Mouse (Mus musculus) heart, postnatal 0 days (tissue): ENCODE data around the gene Aco2.

Source experiments
- CTCF ChIP-seq: IDR thresholded peaks from 2 replicates; pipeline ENCODE4 v1.5.1; 2016; ENCODE audit warnings: antibody characterized with exemption, control low read depth, low read depth
- EP300 ChIP-seq: IDR thresholded peaks from 2 replicates; pipeline ENCODE4 v1.6.1; 2016; ENCODE audit warnings: antibody characterized with exemption, low read depth

DNA sequence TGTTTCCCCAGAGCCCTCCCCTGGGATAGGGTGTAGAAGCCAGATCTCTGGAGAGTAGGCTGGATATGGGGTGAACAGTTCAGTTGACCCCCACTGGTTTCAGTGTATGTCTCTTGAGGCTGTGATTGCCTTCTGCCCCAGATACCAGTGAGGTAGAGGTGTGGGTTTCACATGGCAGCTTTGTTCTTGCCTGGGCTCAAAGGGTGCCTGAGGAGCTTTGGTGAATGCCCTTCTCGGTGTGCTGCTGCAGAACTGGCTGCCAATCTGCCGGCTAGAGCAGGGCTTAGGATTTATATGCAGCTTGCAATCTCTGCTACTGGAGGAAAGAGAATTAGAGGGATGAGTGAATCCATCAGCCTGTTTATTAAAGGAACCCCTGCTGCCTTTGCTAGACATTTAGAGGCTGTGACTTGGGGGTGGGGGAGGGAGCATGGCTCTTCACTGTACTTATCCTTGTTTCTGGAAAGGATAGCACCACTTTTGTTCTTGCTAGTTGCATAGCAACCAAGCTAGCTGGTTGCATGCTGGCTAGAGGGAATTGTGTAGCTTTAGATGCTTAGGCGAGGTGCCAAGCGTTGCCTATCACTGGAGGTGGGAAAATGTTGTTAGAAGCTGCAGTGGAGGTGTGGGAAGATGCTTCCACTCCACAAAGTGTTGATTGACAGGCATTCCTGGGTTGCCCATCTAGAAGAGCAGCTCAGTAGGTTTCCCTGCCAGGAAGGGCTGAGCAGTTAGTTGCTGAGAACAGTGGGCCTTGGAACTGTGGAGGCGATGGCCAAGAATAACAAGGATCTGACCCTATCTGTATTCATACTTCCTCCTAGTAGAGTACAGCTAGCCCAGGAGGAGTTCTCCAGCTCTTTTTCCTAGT, 7.7 kb downstream of the Aco2 start:
- TF ChIP-seq EP300 = no peak
- TF ChIP-seq CTCF = no peak
